ENCODE assay signal across 1 mouse cellular context in genomic region chr17:23748026-23748425, GRCm38 (mm10).
TF ChIP-seq lines count a peak whose summit lies in the region.

No protein-coding gene starts in this region.

TF ChIP-seq in CH12.LX, 34 proteins besides CTCF, POLR2A, EP300 and RAD21 (continued from another document):
- TF ChIP-seq MAZ (IDR thresholded peaks at IDR 0.05; ENCODE audit: low read depth, low read length) (no peak), HCFC1 (IDR thresholded peaks at IDR 0.05; ENCODE audit: low read depth, low read length) (peak; percentile 22; the same call in 1 of the 2 replicates), ZKSCAN1 (IDR thresholded peaks at IDR 0.05; ENCODE audit: borderline replicate concordance, low read depth, low read length) (no peak), MYC (IDR thresholded peaks at IDR 0.05; ENCODE audit: low read depth, low read length) (peak; percentile 95), TCF12 (IDR thresholded peaks at IDR 0.05; ENCODE audit: low read depth, low read length) (no peak), RCOR1 (conservative IDR thresholded peaks at IDR 0.05; ENCODE audit: low read depth, low read length) (peak; percentile 45; the same call in 1 of the 2 replicates), POLR2AphosphoS2 (IDR thresholded peaks at IDR 0.05; ENCODE audit: low read depth, low read length) (no peak)
